Mouse (Mus musculus): ENCODE measurements at regions not wholly inside any gene's neighbourhood (a gene's known extent, or its start where the extent isn't known, plus 50 kb on each side); places are given as distances from the start of the nearest gene placed in this dataset.

GRCm38 (mm10) chr8:34731096-34731999, 619.8 kb upstream of the Gm10131 start:
- H3K4me2 ChIP-seq (ENCODE audit: low read length): peak overlapping the region; percentile 39
- no peak overlapping the region for H3K27ac ChIP-seq (replicated peaks in 1 of 2; ENCODE audit: control insufficient read depth in 1 of 2, insufficient read depth in 1 of 2, low read depth in 2 of 2, low read length in 2 of 2)
- H3K4me3 ChIP-seq (ENCODE audit: control insufficient read depth in 1 of 2, insufficient read depth in 1 of 2, low read depth in 1 of 2, low read length in 2 of 2): no peak overlapping the region
- peaks cover 0 to 9% of the 10 kb centered on the region in 2 experiments; a peak in 2 of 4 replicates for H3K4me1 ChIP-seq (ENCODE audit: control insufficient read depth in 2 of 2, insufficient read depth in 2 of 2, low read length in 2 of 2)
- no peaks in the 10 kb centered on the region for H3K27me3 ChIP-seq (ENCODE audit: control insufficient read depth, insufficient read depth, low read length)
- H3K36me3 ChIP-seq (ENCODE audit: control insufficient read depth, insufficient read depth, low read length): no peaks in the 10 kb centered on the region
- H3K9me3 ChIP-seq (ENCODE audit: control insufficient read depth, low read length): no peaks in the 10 kb centered on the region
- no peak overlapping the region for H3K9ac ChIP-seq (ENCODE audit: low read length)
- no peak for ATAC-seq (ENCODE audit: insufficient number of reproducible peaks, insufficient read depth, low FRiP score, low read depth)
- 14% methylated on average over 12 of the region's 12 CpGs for WGBS

GRCm38 (mm10) chr8:34729585-34729984, 618.0 kb upstream of the Gm10131 start:
- Histone ChIP-seq H3K36me3 (ENCODE audit: control insufficient read depth, insufficient read depth, low read length) (no peaks in the 10 kb centered on the region), H3K9me3 (ENCODE audit: control insufficient read depth, low read length) (no peaks in the 10 kb centered on the region), H3K27me3 (ENCODE audit: control insufficient read depth, insufficient read depth, low read length) (no peaks in the 10 kb centered on the region), H3K4me3 (ENCODE audit: control insufficient read depth in 1 of 2, insufficient read depth in 1 of 2, low read depth in 1 of 2, low read length in 2 of 2) (no peak overlapping the region), H3K27ac (replicated peaks in 1 of 2; ENCODE audit: control insufficient read depth in 1 of 2, insufficient read depth in 1 of 2, low read depth in 2 of 2, low read length in 2 of 2) (no peak overlapping the region), H3K9ac (ENCODE audit: low read length) (no peak overlapping the region), H3K4me1 (ENCODE audit: control insufficient read depth in 2 of 2, insufficient read depth in 2 of 2, low read length in 2 of 2) (peaks cover 0 to 13% of the 10 kb centered on the region in 2 experiments; a peak in 2 of 4 replicates), H3K4me2 (ENCODE audit: low read length) (no peak overlapping the region)
- 83% methylated on average over 7 of the region's 7 CpGs for WGBS
- ATAC-seq (ENCODE audit: insufficient number of reproducible peaks, insufficient read depth, low FRiP score, low read depth): no peak

- ATAC-seq (ENCODE audit: insufficient number of reproducible peaks, insufficient read depth, low FRiP score, low read depth): no peak
- 83% methylated on average over 8 of the region's 8 CpGs for WGBS
- peaks cover 0 to 11% of the 10 kb centered on the region in 2 experiments; a peak in 2 of 4 replicates for H3K4me1 ChIP-seq (ENCODE audit: control insufficient read depth in 2 of 2, insufficient read depth in 2 of 2, low read length in 2 of 2)
Observed at GRCm38 (mm10) chr8:34727699-34728098, 616.2 kb upstream of the Gm10131 start.

GRCm38 (mm10) chr8:34726145-34726767, 614.7 kb upstream of the Gm10131 start:
- Histone ChIP-seq H3K4me3 (ENCODE audit: control insufficient read depth in 1 of 2, insufficient read depth in 1 of 2, low read depth in 1 of 2, low read length in 2 of 2) (no peak overlapping the region), H3K4me2 (ENCODE audit: low read length) (no peak overlapping the region), H3K9me3 (ENCODE audit: control insufficient read depth, low read length) (no peaks in the 10 kb centered on the region), H3K4me1 (ENCODE audit: control insufficient read depth in 2 of 2, insufficient read depth in 2 of 2, low read length in 2 of 2) (peaks cover 0 to 7% of the 10 kb centered on the region in 2 experiments; a peak in 2 of 4 replicates), H3K36me3 (ENCODE audit: control insufficient read depth, insufficient read depth, low read length) (no peaks in the 10 kb centered on the region), H3K27ac (replicated peaks in 1 of 2; ENCODE audit: control insufficient read depth in 1 of 2, insufficient read depth in 1 of 2, low read depth in 2 of 2, low read length in 2 of 2) (no peak overlapping the region), H3K9ac (ENCODE audit: low read length) (no peak overlapping the region), H3K27me3 (ENCODE audit: control insufficient read depth, insufficient read depth, low read length) (no peaks in the 10 kb centered on the region)
- ATAC-seq (ENCODE audit: insufficient number of reproducible peaks, insufficient read depth, low FRiP score, low read depth): no peak
- 46% methylated on average over 10 of the region's 10 CpGs for WGBS

More at GRCm38 (mm10) chr8:34727699-34728098, 616.2 kb upstream of the Gm10131 start:
- Histone ChIP-seq H3K9me3 (ENCODE audit: control insufficient read depth, low read length) (no peaks in the 10 kb centered on the region), H3K27me3 (ENCODE audit: control insufficient read depth, insufficient read depth, low read length) (no peaks in the 10 kb centered on the region), H3K36me3 (ENCODE audit: control insufficient read depth, insufficient read depth, low read length) (no peaks in the 10 kb centered on the region), H3K4me2 (ENCODE audit: low read length) (no peak overlapping the region), H3K4me3 (ENCODE audit: control insufficient read depth in 1 of 2, insufficient read depth in 1 of 2, low read depth in 1 of 2, low read length in 2 of 2) (no peak overlapping the region), H3K9ac (ENCODE audit: low read length) (no peak overlapping the region), H3K27ac (replicated peaks in 1 of 2; ENCODE audit: control insufficient read depth in 1 of 2, insufficient read depth in 1 of 2, low read depth in 2 of 2, low read length in 2 of 2) (no peak overlapping the region)

GRCm38 (mm10) chr8:34725546-34725945, 614.0 kb upstream of the Gm10131 start:
- Histone ChIP-seq H3K4me2 (ENCODE audit: low read length) (no peak overlapping the region), H3K4me1 (ENCODE audit: control insufficient read depth in 2 of 2, insufficient read depth in 2 of 2, low read length in 2 of 2) (peaks cover 0 to 7% of the 10 kb centered on the region in 2 experiments; a peak in 2 of 4 replicates), H3K27me3 (ENCODE audit: control insufficient read depth, insufficient read depth, low read length) (no peaks in the 10 kb centered on the region), H3K4me3 (ENCODE audit: control insufficient read depth in 1 of 2, insufficient read depth in 1 of 2, low read depth in 1 of 2, low read length in 2 of 2) (no peak overlapping the region), H3K9ac (ENCODE audit: low read length) (no peak overlapping the region), H3K36me3 (ENCODE audit: control insufficient read depth, insufficient read depth, low read length) (no peaks in the 10 kb centered on the region), H3K9me3 (ENCODE audit: control insufficient read depth, low read length) (no peaks in the 10 kb centered on the region), H3K27ac (replicated peaks in 1 of 2; ENCODE audit: control insufficient read depth in 1 of 2, insufficient read depth in 1 of 2, low read depth in 2 of 2, low read length in 2 of 2) (no peak overlapping the region)
- ATAC-seq (ENCODE audit: insufficient number of reproducible peaks, insufficient read depth, low FRiP score, low read depth): no peak
- WGBS: 21% methylated on average over 4 of the region's 4 CpGs

- no peaks in the 10 kb centered on the region for H3K36me3 ChIP-seq (ENCODE audit: control insufficient read depth, insufficient read depth, low read length)
- H3K9me3 ChIP-seq (ENCODE audit: control insufficient read depth, low read length): no peaks in the 10 kb centered on the region
- ATAC-seq (ENCODE audit: insufficient number of reproducible peaks, insufficient read depth, low FRiP score, low read depth): no peak
- no peak overlapping the region for H3K27ac ChIP-seq (replicated peaks in 1 of 2; ENCODE audit: control insufficient read depth in 1 of 2, insufficient read depth in 1 of 2, low read depth in 2 of 2, low read length in 2 of 2)
- H3K4me2 ChIP-seq (ENCODE audit: low read length): no peak overlapping the region
- no peak overlapping the region for H3K9ac ChIP-seq (ENCODE audit: low read length)
- WGBS: 83% methylated on average over 23 of the region's 23 CpGs
- H3K27me3 ChIP-seq (ENCODE audit: control insufficient read depth, insufficient read depth, low read length): no peaks in the 10 kb centered on the region
- H3K4me1 ChIP-seq (ENCODE audit: control insufficient read depth in 2 of 2, insufficient read depth in 2 of 2, low read length in 2 of 2): peaks cover 2 to 4% of the 10 kb centered on the region in 2 experiments; a peak in 2 of 4 replicates
- H3K4me3 ChIP-seq (ENCODE audit: control insufficient read depth in 1 of 2, insufficient read depth in 1 of 2, low read depth in 1 of 2, low read length in 2 of 2): no peak overlapping the region
Observed at GRCm38 (mm10) chr8:34709911-34710733, 598.6 kb upstream of the Gm10131 start.

GRCm38 (mm10) chr8:34709316-34709715, 597.8 kb upstream of the Gm10131 start:
- H3K4me2 ChIP-seq (ENCODE audit: low read length): no peak overlapping the region
- no peak overlapping the region for H3K27ac ChIP-seq (replicated peaks in 1 of 2; ENCODE audit: control insufficient read depth in 1 of 2, insufficient read depth in 1 of 2, low read depth in 2 of 2, low read length in 2 of 2)
- peaks cover 2 to 4% of the 10 kb centered on the region in 2 experiments; a peak in 2 of 4 replicates for H3K4me1 ChIP-seq (ENCODE audit: control insufficient read depth in 2 of 2, insufficient read depth in 2 of 2, low read length in 2 of 2)
- H3K9ac ChIP-seq (ENCODE audit: low read length): no peak overlapping the region
- H3K9me3 ChIP-seq (ENCODE audit: control insufficient read depth, low read length): no peaks in the 10 kb centered on the region
- 34% methylated on average over 11 of the region's 11 CpGs for WGBS
- H3K27me3 ChIP-seq (ENCODE audit: control insufficient read depth, insufficient read depth, low read length): no peaks in the 10 kb centered on the region
- no peaks in the 10 kb centered on the region for H3K36me3 ChIP-seq (ENCODE audit: control insufficient read depth, insufficient read depth, low read length)
- no peak for ATAC-seq (ENCODE audit: insufficient number of reproducible peaks, insufficient read depth, low FRiP score, low read depth)
- H3K4me3 ChIP-seq (ENCODE audit: control insufficient read depth in 1 of 2, insufficient read depth in 1 of 2, low read depth in 1 of 2, low read length in 2 of 2): no peak overlapping the region

All from heart, embryonic 14.5 days (tissue).